Mouse (Mus musculus): ENCODE data around the gene Fra10ac1.

DNA sequence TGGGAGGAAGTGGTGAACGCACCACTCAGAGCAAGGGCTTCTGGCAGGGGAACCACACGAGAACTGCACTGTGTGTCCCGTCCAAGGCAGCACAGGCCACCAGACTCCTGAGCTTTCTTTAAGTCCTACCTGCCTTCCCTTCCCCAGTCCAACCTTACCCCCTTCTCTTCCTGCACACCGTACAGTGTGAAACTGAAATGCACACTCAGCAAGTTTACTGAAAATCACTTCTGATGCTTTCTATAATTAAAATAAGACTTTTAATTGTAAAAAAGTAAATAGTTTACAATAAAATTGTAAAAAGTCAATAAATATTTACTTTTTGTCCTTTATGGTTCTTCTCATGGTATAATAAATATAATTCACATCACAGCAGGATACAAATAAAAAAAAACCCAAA, 28.7 kb downstream of the Fra10ac1 start:
- TF ChIP-seq CTCF (IDR thresholded peaks at IDR 0.05; ENCODE audit: low read depth, low read length): no peak
- no peak for TF ChIP-seq POLR2A (IDR thresholded peaks at IDR 0.05; ENCODE audit: borderline replicate concordance, low read depth, low read length)

Data from bone marrow macrophage, adult 2 months (primary cell).